Mouse (Mus musculus) olfactory bulb, adult 2 months (tissue): Measurements from ENCODE around the gene Itpkb.

ENCODE experiments used
- CTCF ChIP-seq: fragments of 200-500 bp; IDR thresholded peaks from 2 replicates; pipeline ENCODE4 v1.5.1; 2012; ENCODE audit warnings: low read depth, mild to moderate bottlenecking, low read length, moderate library complexity; ENCODE audit not compliant: insufficient read depth
- POLR2A ChIP-seq: fragments of 200-500 bp; IDR thresholded peaks from 2 replicates; pipeline ENCODE4 v1.6.1; 2012; ENCODE audit warnings: mild to moderate bottlenecking, low read depth, low read length, moderate library complexity; ENCODE audit not compliant: insufficient read depth

DNA sequence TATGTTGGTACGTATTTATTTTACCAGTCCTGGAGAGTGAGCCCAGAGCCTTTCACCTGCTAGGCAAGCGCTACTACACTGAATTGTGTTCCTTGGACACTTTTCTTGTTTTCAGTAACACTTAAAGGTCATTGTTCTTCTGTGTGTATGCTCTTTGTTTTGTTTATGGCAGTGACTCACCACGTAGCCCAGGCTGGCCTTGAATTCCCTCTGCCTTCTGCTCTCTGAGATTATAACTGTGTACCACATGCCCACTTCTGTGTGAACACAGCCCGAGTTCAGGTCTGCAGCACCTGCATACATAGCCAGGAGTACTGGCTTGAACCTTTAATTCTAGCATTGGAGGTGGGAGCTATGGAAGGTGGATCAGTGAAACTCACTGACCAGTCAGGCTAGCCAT is 6.0 kb upstream of the Itpkb start:
- TF ChIP-seq POLR2A (no peak), CTCF (no peak)
